Mouse (Mus musculus): ENCODE measurements around the gene Tmem198. TPM values are rescaled to one million over a fixed set of nuclear protein-coding genes. Genes with fewer than 3 reads are reported as not detected.

Tmem198 gene
- 1 to 10 TPM; 2.6 to 4.1 TPM for total RNA-seq (2021)
- long read RNA-seq, experiment 1, partial matches to known transcripts, result 0 of 7 reads
- long read RNA-seq, experiment 1, other reads (novel, unspliced or antisense), result 6 of 7 reads
- long read RNA-seq, experiment 2, partial matches to known transcripts, result 0 of 1 reads
- long read RNA-seq, experiment 2, other reads (novel, unspliced or antisense), result 0 of 1 reads

GRCm38 (mm10) chr1:75478916-75479634, at the start of gene Tmem198, which contains the start of gene Chpf:
Tmem198 (plus strand) TSS chr1:75479532.
Chpf (minus strand) TSS chr1:75479307.
- DNase-seq, result peak; percentile 98 to 99

GRCm38 (mm10) chr1:75435475-75436328, 43.6 kb upstream of the Tmem198 start, which contains the start of gene Gmppa:
Gmppa (plus strand) TSS chr1:75435930.
- DNase-seq, result peak; percentile 86 to 91

- no peak for DNase-seq
Measured at GRCm38 (mm10) chr1:75438782-75439181, 40.5 kb upstream of the Tmem198 start.

GRCm38 (mm10) chr1:75440661-75441060, 38.7 kb upstream of the Tmem198 start:
- no peak for DNase-seq

- no peak for DNase-seq
Measured at GRCm38 (mm10) chr1:75441471-75441996, 37.8 kb upstream of the Tmem198 start.

- no peak for DNase-seq
Measured at GRCm38 (mm10) chr1:75442171-75442570, 37.2 kb upstream of the Tmem198 start.

GRCm38 (mm10) chr1:75442811-75443210, 36.5 kb upstream of the Tmem198 start:
- DNase-seq, result no peak

- no peak for DNase-seq
Measured at GRCm38 (mm10) chr1:75443247-75444024, 35.9 kb upstream of the Tmem198 start.

GRCm38 (mm10) chr1:75444208-75444607, 35.1 kb upstream of the Tmem198 start:
- no peak for DNase-seq

GRCm38 (mm10) chr1:75445141-75445701, 34.1 kb upstream of the Tmem198 start:
- no peak for DNase-seq

- peak; percentile 72 to 84 for DNase-seq
Measured at GRCm38 (mm10) chr1:75445751-75446611, 33.4 kb upstream of the Tmem198 start.

GRCm38 (mm10) chr1:75446656-75447055, 32.7 kb upstream of the Tmem198 start:
- DNase-seq, result no peak

GRCm38 (mm10) chr1:75447265-75448051, 31.9 kb upstream of the Tmem198 start:
- DNase-seq, result no peak

- no peak for DNase-seq
Measured at GRCm38 (mm10) chr1:75448052-75448431, 31.3 kb upstream of the Tmem198 start.

GRCm38 (mm10) chr1:75448937-75449336, 30.4 kb upstream of the Tmem198 start:
- DNase-seq, result no peak

GRCm38 (mm10) chr1:75449377-75450135, 29.8 kb upstream of the Tmem198 start:
- DNase-seq, result no peak

GRCm38 (mm10) chr1:75450314-75451005, 28.9 kb upstream of the Tmem198 start, which contains the start of gene Asic4:
Asic4 (plus strand) TSS chr1:75450436.
- peak; percentile 23 to 33 for DNase-seq

GRCm38 (mm10) chr1:75451900-75452299, 27.4 kb upstream of the Tmem198 start:
- DNase-seq, result no peak
